Mouse (Mus musculus) thymus, adult 2 months (tissue): ENCODE data around the gene Acot2.

Experiments used
- CTCF ChIP-seq: fragments of 200-500 bp; IDR thresholded peaks from 2 replicates; pipeline ENCODE4 v1.5.1; 2012; ENCODE audit warnings: mild to moderate bottlenecking, control low read depth, low read length, moderate library complexity, borderline replicate concordance; ENCODE audit not compliant: control insufficient read depth, poor library complexity, insufficient read depth; ENCODE audit errors: extremely low read depth
- POLR2A ChIP-seq: fragments of 200-500 bp; IDR thresholded peaks from 2 replicates; pipeline ENCODE4 v1.6.1; 2012; ENCODE audit warnings: mild to moderate bottlenecking, low read length, control low read depth, moderate library complexity; ENCODE audit not compliant: control insufficient read depth, poor library complexity, insufficient read depth; ENCODE audit errors: extremely low read depth

GRCm38 (mm10) chr12:84042248-84042647 is 54.6 kb downstream of the Acot2 start:
- TF ChIP-seq CTCF (no peak), POLR2A (no peak)
